In the genomic region with DNA sequence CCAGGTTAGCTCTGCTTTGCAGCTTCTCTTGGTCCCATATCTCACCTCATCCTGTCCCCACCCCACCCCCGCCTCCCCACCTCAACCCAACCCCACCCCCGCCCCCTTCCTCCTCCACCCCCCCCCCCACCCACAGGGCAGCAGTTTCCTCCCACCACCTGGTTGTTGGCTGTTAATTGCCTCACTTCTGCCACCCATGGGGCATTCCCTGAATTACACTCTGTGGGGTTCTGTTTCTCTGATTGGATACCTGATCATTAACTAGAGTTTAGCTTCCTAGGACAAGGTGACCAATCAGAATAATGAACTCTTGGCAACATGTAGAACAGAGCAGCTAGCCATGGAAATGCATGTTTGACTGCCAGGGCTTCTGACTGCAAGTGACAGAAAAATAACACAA, we compare ENCODE assay signal across 9 mouse cellular contexts. TPM values are rescaled to one million over a fixed set of nuclear protein-coding genes. Genes with fewer than 3 reads are reported as not detected.
A peak's percentile ranks its signal among the peaks of the same experiment; 100 is the strongest.
DNase-seq lines count a peak whose midpoint lies in the region; ATAC-seq and TF ChIP-seq lines count a peak whose summit lies in the region.
"Had no signal": no experiment of that assay in that cellular context is flagged by ENCODE, and none has a peak within 500 bp of the region (broad histone marks: within the 10 kb centered on the region; RNA-seq: fewer than 3 reads in every experiment).

No protein-coding gene starts in this region.

- TF ChIP-seq CTCF in G1E (IDR thresholded peaks at IDR 0.05; ENCODE audit: low read depth, low read length): no peak

- 35% methylated on average over 2 of the region's 2 CpGs for WGBS in kidney, embryonic 15.5 days

- no peaks in the 10 kb centered on the region for H3K36me3 ChIP-seq in kidney, embryonic 15.5 days
- H3K36me3 ChIP-seq in G1E (replicated peaks): no peaks in the 10 kb centered on the region
- H3K36me3 ChIP-seq: neural tube, embryonic 12.5 days had no signal

- peak; percentile 46 for DNase-seq in kidney, adult 9 months
- DNase-seq in G1E (ENCODE audit: low spot score): peak; percentile 16
- peak; percentile 53 for DNase-seq in forelimb bud, embryonic 11.5 days (ENCODE audit: low read depth, low spot score)
- DNase-seq in spleen, postnatal 10 days (ENCODE audit: low spot score in 2 of 2): peak; percentile 39 to 79
- no peak for DNase-seq in ovary, postnatal 10 days (ENCODE audit: low spot score)
- DNase-seq in right cerebral cortex, postnatal 25 days: no peak
- no peak for DNase-seq in cerebellum, postnatal 36 days

- H3K9ac ChIP-seq in kidney, embryonic 15.5 days: no peak overlapping the region
- H3K9ac ChIP-seq: neural tube, embryonic 12.5 days had no signal

- H3K9me3 ChIP-seq in kidney, embryonic 15.5 days (replicated peaks): no peaks in the 10 kb centered on the region
- no peaks in the 10 kb centered on the region for H3K9me3 ChIP-seq in G1E (replicated peaks)
- H3K9me3 ChIP-seq: neural tube, embryonic 12.5 days had no signal

- H3K27ac ChIP-seq in kidney, embryonic 15.5 days: no peak overlapping the region
- H3K27ac ChIP-seq: neural tube, embryonic 12.5 days had no signal

- H3K4me2 ChIP-seq in kidney, embryonic 15.5 days: no peak overlapping the region
- H3K4me2 ChIP-seq: neural tube, embryonic 12.5 days had no signal

- H3K4me3 ChIP-seq in kidney, embryonic 15.5 days (replicated peaks): no peak overlapping the region
- no peak overlapping the region for H3K4me3 ChIP-seq in G1E (ENCODE audit: low read depth, low read length)
- H3K4me3 ChIP-seq: neural tube, embryonic 12.5 days had no signal

- H3K4me1 ChIP-seq in kidney, embryonic 15.5 days: 0 out of 2 replicates have a peak, but pooled peaks cover 5% of the 10 kb centered on the region
- no peaks in the 10 kb centered on the region for H3K4me1 ChIP-seq in G1E (ENCODE audit: insufficient read depth, low read depth, low read length)

- ATAC-seq in kidney, embryonic 15.5 days (replicated peaks; ENCODE audit: low FRiP score): no peak
- peak; percentile 10; the same call in 1 of the 2 replicates for ATAC-seq in G1E (ENCODE audit: extremely low read depth, insufficient number of reproducible peaks, low FRiP score, poor library complexity, severe bottlenecking)

- H3K27me3 ChIP-seq in kidney, embryonic 15.5 days: no peaks in the 10 kb centered on the region
- peaks cover 19% of the 10 kb centered on the region; the same call in 1 of the 2 replicates for H3K27me3 ChIP-seq in G1E (ENCODE audit: insufficient read depth, low read length)
- H3K27me3 ChIP-seq: neural tube, embryonic 12.5 days had no signal

RNA-seq across cellular contexts. Expression of a gene that starts 16.1 kb away (rescaled TPM):
- 8.3 and 8.5 TPM in 2 replicates for polyA plus RNA-seq in kidney, embryonic 15.5 days (2015; fragmentation: Nextera tagmentation; extraction: Ambion mirVana)
- 5.0 and 6.2 TPM in 2 replicates for total RNA-seq in G1E (2014; fragmentation: Nextera tagmentation)
- 3.9 and 4.8 TPM in 2 replicates for total RNA-seq in G1E (2017)
- polyA plus RNA-seq in G1E (2012): 2.9 and 4.1 TPM in 2 replicates

RNA-seq across cellular contexts. Expression of a gene that starts 29.1 kb away (rescaled TPM):
- polyA plus RNA-seq in kidney, embryonic 15.5 days (2015; fragmentation: Nextera tagmentation; extraction: Ambion mirVana): 4.3 and 4.4 TPM in 2 replicates
- 30.0 and 30.8 TPM in 2 replicates for total RNA-seq in G1E (2014; fragmentation: Nextera tagmentation)
- 24.2 and 26.9 TPM in 2 replicates for total RNA-seq in G1E (2017)
- polyA plus RNA-seq in G1E (2012): 6.0 and 7.1 TPM in 2 replicates

Comparison
In these comparisons a context has a peak if more than half of its experiments do, and no peak if none do; other contexts are left out.
1. DNase-seq: peak in kidney, adult 9 months (single experiment), G1E (single experiment), forelimb bud, embryonic 11.5 days (single experiment) and spleen, postnatal 10 days (2 of 2); none in ovary, postnatal 10 days (single experiment), right cerebral cortex, postnatal 25 days (single experiment) and cerebellum, postnatal 36 days (0 of 2).